Mouse (Mus musculus) megakaryocyte, embryonic 14.5 days (primary cell): ENCODE results near the gene Tle3. TPM values are rescaled to one million over a fixed set of nuclear protein-coding genes. Genes with fewer than 3 reads are reported as not detected.
A peak's percentile ranks its signal among the peaks of the same experiment; 100 is the strongest.

Experiments
- H3K27me3 ChIP-seq: replicated peaks from 2 replicates; pipeline ENCODE3; 2012; ENCODE audit warnings: inconsistent platforms
- H3K36me3 ChIP-seq: replicated peaks from 2 replicates; pipeline ENCODE3; 2012; ENCODE audit warnings: low read length, inconsistent platforms, mixed read lengths
- H3K4me1 ChIP-seq: 2 replicates; pipeline ENCODE4 v1.6.1; 2012; ENCODE audit warnings: inconsistent platforms
- H3K4me3 ChIP-seq: replicated peaks from 2 replicates; pipeline ENCODE3; 2012; ENCODE audit warnings: moderate library complexity, mild to moderate bottlenecking, inconsistent platforms
- H3K9me3 ChIP-seq: 2 replicates; pipeline ENCODE4 v1.6.1; 2012; ENCODE audit warnings: inconsistent platforms
- FLI1 ChIP-seq: IDR thresholded peaks from 2 replicates; pipeline ENCODE4 v1.6.1; 2012; ENCODE audit warnings: low read length, inconsistent platforms, mixed read lengths
- GATA1 ChIP-seq: IDR thresholded peaks from 3 replicates; pipeline ENCODE4 v1.6.1; 2012; ENCODE audit warnings: mixed read lengths, low read length, inconsistent platforms, borderline replicate concordance
- polyA plus RNA-seq: library from polyadenylated mRNA; stranded (reverse); fragments of >175 nt; gene quantifications from 2 replicates; pipeline ENCODE4 v1.2.3, GENCODE M21; 2012; ENCODE audit warnings: low replicate concordance; ENCODE audit not compliant: insufficient read depth

Tle3 gene
- polyA plus RNA-seq, 1 experiment, result 60.7 TPM

DNA sequence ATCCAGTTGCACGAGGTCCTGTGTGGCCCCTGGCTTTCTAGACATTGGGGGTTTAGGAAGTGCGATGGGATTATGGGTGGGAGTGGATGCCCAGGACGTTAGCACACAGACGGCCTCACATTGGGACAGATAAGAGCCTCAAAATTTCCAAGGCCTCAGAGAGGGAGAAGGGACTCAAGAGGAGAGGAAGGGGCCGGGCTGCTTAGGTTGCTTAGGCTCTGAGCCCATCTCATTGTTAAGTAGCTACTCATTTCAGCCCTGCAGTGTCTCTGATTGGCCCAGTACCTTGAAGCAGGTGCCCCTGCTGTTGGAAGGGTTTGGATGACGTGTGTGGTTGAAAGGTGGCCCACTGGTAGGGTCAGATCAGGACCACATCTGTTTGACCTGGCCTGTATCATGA is 11.9 kb downstream of the Tle3 start:
- Histone ChIP-seq H3K36me3 (peaks cover 78% of the 10 kb centered on the region), H3K4me1 (peaks cover 76% of the 10 kb centered on the region), H3K27me3 (peaks cover 57% of the 10 kb centered on the region), H3K9me3 (no peaks in the 10 kb centered on the region), H3K4me3 (no peak overlapping the region)
- TF ChIP-seq FLI1 (no peak), GATA1 (no peak)

- H3K9me3 ChIP-seq, result no peaks in the 10 kb centered on the region
- H3K4me3 ChIP-seq, result no peak overlapping the region
- H3K36me3 ChIP-seq, result peaks cover 72% of the 10 kb centered on the region
- peaks cover 52% of the 10 kb centered on the region for H3K27me3 ChIP-seq
- peaks cover 76% of the 10 kb centered on the region for H3K4me1 ChIP-seq
- no peak for TF ChIP-seq FLI1
- TF ChIP-seq GATA1, result no peak
Observed at GRCm38 (mm10) chr9:61384646-61385443, 12.7 kb downstream of the Tle3 start.

DNA sequence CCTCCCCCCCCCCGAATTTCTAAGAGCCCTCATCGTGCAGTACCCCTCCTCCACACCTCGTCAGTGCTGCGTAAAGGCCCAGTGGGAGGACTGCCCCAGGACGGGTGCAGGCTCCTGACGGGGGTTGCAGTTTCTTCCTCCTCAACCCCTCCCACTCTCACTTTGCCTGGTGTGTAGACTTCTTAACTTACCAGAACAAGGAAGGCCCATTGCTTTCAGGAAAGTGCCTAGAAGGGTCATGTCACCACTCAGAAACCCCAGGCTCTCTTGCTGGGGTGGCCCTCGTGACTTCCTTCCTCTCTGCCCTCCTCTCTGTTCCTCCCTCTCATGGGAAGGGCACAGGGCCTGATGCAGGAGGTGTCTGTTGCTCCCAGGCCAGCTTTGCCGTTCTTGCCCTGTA is 13.6 kb downstream of the Tle3 start:
- Histone ChIP-seq H3K9me3 (no peaks in the 10 kb centered on the region), H3K36me3 (peaks cover 79% of the 10 kb centered on the region), H3K4me1 (peaks cover 76% of the 10 kb centered on the region), H3K4me3 (peak overlapping the region; percentile 83), H3K27me3 (peaks cover 50% of the 10 kb centered on the region)
- no peak for TF ChIP-seq GATA1
- no peak for TF ChIP-seq FLI1

DNA sequence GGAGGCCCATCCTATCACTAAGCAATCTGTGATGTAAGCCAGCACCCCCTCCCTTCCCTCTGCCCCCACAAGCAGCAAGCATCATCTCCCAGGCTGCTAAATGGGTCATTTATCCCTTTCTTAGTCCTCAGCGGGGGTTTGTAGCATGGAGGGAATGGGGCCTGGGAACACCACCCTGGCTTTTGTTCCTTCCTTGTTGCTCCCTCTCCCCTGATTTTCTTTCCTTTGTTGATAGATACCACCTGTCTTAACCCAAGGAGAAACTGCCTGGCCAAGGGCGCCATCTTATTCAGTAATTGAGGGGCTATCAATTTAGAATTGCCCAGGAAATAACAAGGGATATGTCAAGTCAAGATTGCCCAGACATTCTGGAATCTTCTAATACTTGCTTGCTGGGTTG is 14.1 kb downstream of the Tle3 start:
- no peak for TF ChIP-seq GATA1
- TF ChIP-seq FLI1, result no peak
- H3K9me3 ChIP-seq, result no peaks in the 10 kb centered on the region
- H3K36me3 ChIP-seq, result peaks cover 79% of the 10 kb centered on the region
- peaks cover 49% of the 10 kb centered on the region for H3K27me3 ChIP-seq
- peaks cover 77% of the 10 kb centered on the region for H3K4me1 ChIP-seq
- no peak overlapping the region for H3K4me3 ChIP-seq

GRCm38 (mm10) chr9:61387797-61388196 is 15.6 kb downstream of the Tle3 start:
- Histone ChIP-seq H3K36me3 (peaks cover 67% of the 10 kb centered on the region), H3K4me1 (peaks cover 80% of the 10 kb centered on the region), H3K4me3 (no peak overlapping the region), H3K9me3 (no peaks in the 10 kb centered on the region), H3K27me3 (peaks cover 38% of the 10 kb centered on the region)
- TF ChIP-seq FLI1 (no peak), GATA1 (no peak)

DNA sequence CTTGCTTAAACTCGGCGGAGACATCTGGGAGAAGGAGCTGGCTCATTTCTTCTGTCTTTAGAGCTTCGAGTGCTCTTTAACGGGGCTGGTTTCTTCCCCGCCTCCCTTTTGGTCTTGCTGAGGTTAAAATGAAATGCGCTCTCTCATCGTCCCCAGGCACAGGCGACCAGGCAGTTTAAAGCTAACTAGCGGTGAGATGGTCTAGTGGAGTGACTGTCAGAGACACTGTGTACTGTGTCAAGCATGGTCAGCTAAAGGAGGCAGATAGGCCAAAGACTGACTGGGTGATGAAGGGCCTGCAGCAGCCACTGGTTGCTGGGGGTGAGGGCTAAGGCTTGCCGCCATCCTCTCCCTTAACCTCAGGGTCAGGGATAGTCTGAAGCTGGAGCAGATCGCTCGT is 16.0 kb downstream of the Tle3 start:
- Histone ChIP-seq H3K36me3 (peaks cover 65% of the 10 kb centered on the region), H3K4me1 (peaks cover 79% of the 10 kb centered on the region), H3K27me3 (peaks cover 34% of the 10 kb centered on the region), H3K9me3 (no peaks in the 10 kb centered on the region), H3K4me3 (peak overlapping the region; percentile 50)
- no peak for TF ChIP-seq FLI1
- TF ChIP-seq GATA1, result no peak

DNA sequence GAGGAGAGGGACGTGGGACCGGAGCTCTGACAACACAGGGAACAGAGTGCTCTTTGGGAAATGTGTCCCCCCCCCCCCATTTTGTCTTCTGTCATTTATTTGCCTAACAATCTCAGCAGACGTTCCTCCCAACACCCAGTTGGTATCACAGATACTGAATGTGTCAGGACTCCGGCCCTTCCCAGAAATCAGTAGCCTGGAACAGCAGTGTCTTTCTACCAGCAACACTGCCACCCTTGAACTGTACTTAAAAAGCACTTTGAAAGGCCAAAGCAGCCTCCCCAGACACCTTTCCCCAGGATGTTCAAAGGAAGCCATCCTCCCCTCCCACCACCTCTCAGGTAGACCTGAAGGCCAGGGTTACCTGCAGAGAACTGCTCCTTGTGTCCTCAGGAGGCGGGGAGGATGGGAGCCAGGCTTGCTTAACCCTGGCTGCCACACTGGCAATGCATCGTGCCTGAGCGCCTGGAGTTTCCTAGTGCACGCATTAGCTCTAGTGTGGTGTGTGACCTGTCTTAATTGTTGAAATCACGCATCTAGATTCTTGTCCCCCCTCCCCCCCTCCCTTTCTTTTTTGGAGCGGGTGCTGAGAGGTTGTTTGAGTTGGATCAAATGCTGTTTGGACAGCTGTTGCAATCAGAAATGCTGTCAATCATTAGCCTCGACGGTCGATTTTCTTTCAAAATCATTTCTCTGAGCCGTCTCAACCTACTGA is 16.7 kb downstream of the Tle3 start:
- Histone ChIP-seq H3K27me3 (peaks cover 29% of the 10 kb centered on the region), H3K4me3 (peak overlapping the region; percentile 17), H3K36me3 (peaks cover 67% of the 10 kb centered on the region), H3K4me1 (peaks cover 79% of the 10 kb centered on the region), H3K9me3 (no peaks in the 10 kb centered on the region)
- TF ChIP-seq FLI1, result no peak
- TF ChIP-seq GATA1, result no peak

DNA sequence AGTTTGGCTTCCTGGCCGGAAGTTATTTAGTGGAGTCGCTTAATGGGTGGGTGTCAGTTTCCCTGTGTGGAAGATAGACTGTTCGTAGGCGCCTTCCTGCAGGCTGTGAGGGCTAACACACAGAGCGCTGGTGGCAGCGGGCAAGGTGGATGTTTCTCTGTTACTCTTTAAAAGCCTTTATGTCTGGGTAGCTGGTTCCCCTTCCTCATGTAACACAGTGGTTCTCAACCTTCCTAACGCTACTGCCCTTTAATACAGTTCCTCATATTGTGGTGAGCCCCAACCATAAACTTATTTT is 17.2 kb downstream of the Tle3 start:
- TF ChIP-seq FLI1, result no peak
- Histone ChIP-seq H3K27me3 (peaks cover 24% of the 10 kb centered on the region), H3K9me3 (no peaks in the 10 kb centered on the region), H3K4me3 (peak overlapping the region; percentile 28), H3K36me3 (peaks cover 67% of the 10 kb centered on the region), H3K4me1 (peaks cover 75% of the 10 kb centered on the region)

DNA sequence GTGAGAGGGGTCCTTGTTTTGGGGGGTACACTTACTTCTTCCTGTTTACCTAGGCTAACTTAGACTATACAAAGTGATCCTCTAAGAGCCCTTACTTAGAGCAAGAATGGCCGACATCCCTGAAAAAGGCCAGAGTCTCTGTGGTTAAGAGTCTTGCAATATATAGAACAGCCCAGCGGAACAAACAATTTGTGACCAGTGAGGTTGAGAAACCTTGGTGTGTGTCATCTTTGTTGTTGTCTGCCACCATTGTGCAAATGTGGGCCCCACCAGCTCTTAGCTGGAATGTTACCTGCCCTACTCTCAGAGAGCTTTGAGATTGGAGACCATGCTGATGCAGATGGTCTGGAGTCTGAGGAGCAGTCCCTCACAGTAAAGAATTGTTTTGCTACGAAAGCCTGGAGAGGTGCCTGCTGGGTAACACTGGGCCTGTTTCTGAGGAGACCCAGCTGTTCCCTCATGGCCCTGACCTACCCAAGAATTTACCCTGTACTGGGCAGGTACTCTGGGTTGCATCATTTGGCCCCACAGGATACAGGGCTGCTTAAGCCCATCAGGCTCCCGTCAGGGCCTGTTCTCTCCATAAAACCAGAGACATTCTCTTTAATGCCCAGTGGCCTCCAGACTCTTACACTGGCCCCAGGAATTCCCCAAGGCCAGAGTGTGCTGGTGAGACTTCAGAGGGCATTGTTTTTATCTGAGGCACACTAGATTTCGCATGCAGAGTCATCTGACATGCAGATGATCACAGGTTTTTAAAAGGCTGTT is 19.6 kb downstream of the Tle3 start:
- Histone ChIP-seq H3K4me1 (peaks cover 56% of the 10 kb centered on the region), H3K27me3 (peaks cover 21% of the 10 kb centered on the region), H3K4me3 (no peak overlapping the region), H3K9me3 (no peaks in the 10 kb centered on the region), H3K36me3 (peaks cover 77% of the 10 kb centered on the region)
- TF ChIP-seq FLI1, result no peak
- no peak for TF ChIP-seq GATA1

DNA sequence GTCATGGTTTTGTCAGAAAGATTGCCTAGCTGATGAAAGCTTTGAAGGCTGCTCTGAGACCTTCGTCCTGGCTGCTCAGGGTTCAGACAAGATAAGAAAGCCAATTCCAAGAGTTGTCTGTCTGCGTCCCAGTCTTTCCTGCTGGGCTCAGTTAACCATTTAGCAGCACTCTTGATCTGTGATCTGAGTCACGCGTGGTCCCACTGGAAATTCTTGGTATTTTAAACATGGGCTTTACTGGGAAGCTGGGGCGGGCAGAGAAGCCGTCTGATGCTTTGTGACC is 20.1 kb downstream of the Tle3 start:
- Histone ChIP-seq H3K4me3 (no peak overlapping the region), H3K4me1 (peaks cover 56% of the 10 kb centered on the region), H3K27me3 (peaks cover 19% of the 10 kb centered on the region), H3K9me3 (no peaks in the 10 kb centered on the region), H3K36me3 (peaks cover 77% of the 10 kb centered on the region)
- TF ChIP-seq GATA1 (no peak), FLI1 (no peak)
